Mouse (Mus musculus) lung, postnatal 0 days (tissue): ENCODE results near the gene Bend4. TPM values are rescaled to one million over a fixed set of nuclear protein-coding genes. Genes with fewer than 3 reads are reported as not detected.

Source experiments
- ATAC-seq: fragments of 200-750 bp; cut with Nextera tagmentation; 2 replicates; pipeline ENCODE4 v1.8.0; 2017; ENCODE audit warnings: moderate library complexity
- DNase-seq: peaks from one replicate; pipeline ENCODE4 v3.0.0-alpha.2; 2016; ENCODE audit warnings: low spot score
- H3K27ac ChIP-seq: fragments of 300-500 bp; sonication (generic); 2 replicates; pipeline ENCODE4 v1.5.1; 2014; ENCODE audit warnings: antibody characterized with exemption, mild to moderate bottlenecking, low read length, mixed read lengths
- H3K27me3 ChIP-seq: fragments of 300-500 bp; sonication (generic); replicated peaks from 2 replicates; pipeline ENCODE4 v1.6.1; 2014; ENCODE audit warnings: low read length, mixed read lengths; ENCODE audit not compliant: insufficient read depth
- H3K36me3 ChIP-seq: fragments of 300-500 bp; sonication (generic); 2 replicates; pipeline ENCODE4 v1.6.1; 2014; ENCODE audit warnings: low read length, mixed read lengths; ENCODE audit not compliant: insufficient read depth
- H3K4me1 ChIP-seq: fragments of 300-500 bp; sonication (generic); 2 replicates; pipeline ENCODE4 v1.6.1; 2014; ENCODE audit warnings: antibody characterized with exemption, low read depth, low read length, mixed read lengths; ENCODE audit not compliant: insufficient read depth
- H3K4me2 ChIP-seq: fragments of 300-500 bp; sonication (generic); replicated peaks from 2 replicates; pipeline ENCODE4 v1.6.1; 2014; ENCODE audit warnings: low read depth, mild to moderate bottlenecking, low read length, moderate library complexity, mixed read lengths
- H3K4me3 ChIP-seq: fragments of 300-500 bp; sonication (generic); 2 replicates; pipeline ENCODE4 v1.5.1; 2014; ENCODE audit warnings: low read depth, low read length
- H3K9ac ChIP-seq: fragments of 300-500 bp; sonication (generic); replicated peaks from 2 replicates; pipeline ENCODE4 v1.6.1; 2014; ENCODE audit warnings: low read depth, mild to moderate bottlenecking
- H3K9me3 ChIP-seq: fragments of 300-500 bp; sonication (generic); 2 replicates; pipeline ENCODE4 v1.6.1; 2016; ENCODE audit warnings: low read length, mixed read lengths
- CTCF ChIP-seq: IDR thresholded peaks from 2 replicates; pipeline ENCODE4 v1.5.1; 2016; ENCODE audit warnings: antibody characterized with exemption, mild to moderate bottlenecking
- EP300 ChIP-seq: IDR thresholded peaks from 2 replicates; pipeline ENCODE4 v1.6.1; 2016; ENCODE audit warnings: antibody characterized with exemption, mild to moderate bottlenecking, control low read depth
- WGBS: fragments of 180-500 bp; shearing (Covaris S2); extraction: QIAGEN DNeasy Blood & Tissue Kit; methylation state at CpG from one replicate; pipeline ENCODE4 v1.1.7; 2014; 5-methylcytosine and 5-hydroxymethylcytosine counted together
- polyA plus RNA-seq: library from polyadenylated mRNA; unstranded; fragments of >200 nt; fragmentation: Nextera tagmentation; extraction: Ambion mirVana; gene quantifications from 2 replicates; pipeline ENCODE4 v1.2.1, GENCODE M21; 2015

Bend4 gene
- polyA plus RNA-seq, 1 experiment from 2014 or later, result 3.5 TPM

- no peak overlapping the region for H3K4me2 ChIP-seq
- WGBS, result 49% methylated on average over 7 of the region's 7 CpGs
- no peak overlapping the region for H3K27ac ChIP-seq
- no peak overlapping the region for H3K9ac ChIP-seq
- no peaks in the 10 kb centered on the region; the same call in 1 of the 2 replicates for H3K4me1 ChIP-seq
- TF ChIP-seq CTCF, result no peak
- TF ChIP-seq EP300, result no peak
- H3K36me3 ChIP-seq, result no peaks in the 10 kb centered on the region
- DNase-seq (no peak), ATAC-seq (no peak)
- H3K27me3 ChIP-seq, result no peaks in the 10 kb centered on the region
- H3K9me3 ChIP-seq, result no peaks in the 10 kb centered on the region
- no peak overlapping the region for H3K4me3 ChIP-seq
These were observed 23.7 kb downstream of the Bend4 start for GRCm38 (mm10) chr5:67404380-67404779.

- DNase-seq (no peak), ATAC-seq (no peak)
- Histone ChIP-seq H3K27me3 (no peaks in the 10 kb centered on the region), H3K4me2 (no peak overlapping the region), H3K27ac (no peak overlapping the region), H3K4me1 (no peaks in the 10 kb centered on the region), H3K9me3 (no peaks in the 10 kb centered on the region), H3K36me3 (peaks cover 10% of the 10 kb centered on the region; the same call in 1 of the 2 replicates), H3K4me3 (no peak overlapping the region), H3K9ac (no peak overlapping the region)
- TF ChIP-seq EP300, result no peak
- no peak for TF ChIP-seq CTCF
- 71% methylated on average over 9 of the region's 9 CpGs for WGBS
These were observed 26.5 kb downstream of the Bend4 start for GRCm38 (mm10) chr5:67401612-67402011.

DNA sequence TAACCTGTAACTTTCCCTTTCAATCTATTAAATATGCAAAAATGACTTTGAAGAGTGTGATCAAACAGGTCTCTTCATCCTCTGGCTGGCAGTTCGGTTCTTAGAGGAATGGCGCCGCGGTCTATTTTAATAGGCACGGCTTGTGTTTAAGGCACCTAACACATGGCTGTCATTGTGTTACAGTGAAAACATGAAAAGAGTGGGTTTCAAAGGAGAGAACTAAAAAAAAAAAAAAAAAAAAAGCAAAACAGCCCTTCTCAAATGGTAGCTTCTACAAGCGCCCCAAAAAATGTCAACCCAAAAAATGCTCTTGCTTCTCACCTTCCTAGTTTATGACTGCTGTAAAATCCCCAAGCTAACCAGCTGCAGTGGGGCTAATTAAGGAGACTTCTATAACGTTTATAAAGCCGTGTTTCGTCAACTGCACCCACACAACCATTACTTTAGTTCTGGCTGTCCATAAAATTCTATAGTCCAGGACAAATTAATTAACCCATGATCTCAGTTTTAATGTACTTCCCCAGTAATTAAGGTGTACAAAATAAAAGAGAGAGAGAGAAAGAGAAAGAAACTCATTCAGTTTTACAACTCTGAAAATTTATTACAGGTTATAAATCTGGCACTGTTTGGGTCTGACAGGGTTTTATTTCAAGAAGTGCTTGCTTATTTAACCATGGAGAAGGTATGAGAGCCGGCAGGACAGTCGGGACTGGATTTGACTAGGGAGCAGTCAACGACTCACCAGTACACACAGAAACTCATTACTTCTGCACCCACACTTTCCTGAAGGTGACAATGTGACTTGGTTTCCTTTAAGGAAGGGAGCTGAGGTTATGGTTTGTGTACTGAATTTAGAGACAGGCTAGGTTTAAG lies 27.3 kb downstream of the Bend4 start:
- DNase-seq (no peak), ATAC-seq (no peak)
- WGBS, result 77% methylated on average over 12 of the region's 12 CpGs
- Histone ChIP-seq H3K4me3 (no peak overlapping the region), H3K27me3 (no peaks in the 10 kb centered on the region), H3K36me3 (peaks cover 10% of the 10 kb centered on the region; the same call in 1 of the 2 replicates), H3K9me3 (no peaks in the 10 kb centered on the region), H3K9ac (no peak overlapping the region), H3K4me2 (no peak overlapping the region), H3K27ac (no peak overlapping the region), H3K4me1 (no peaks in the 10 kb centered on the region)
- TF ChIP-seq CTCF (no peak), EP300 (no peak)

GRCm38 (mm10) chr5:67399876-67400607 lies 28.1 kb downstream of the Bend4 start:
- Histone ChIP-seq H3K4me3 (no peak overlapping the region), H3K36me3 (peaks cover 10% of the 10 kb centered on the region; the same call in 1 of the 2 replicates), H3K27me3 (no peaks in the 10 kb centered on the region), H3K9me3 (no peaks in the 10 kb centered on the region), H3K4me1 (no peaks in the 10 kb centered on the region), H3K9ac (no peak overlapping the region), H3K27ac (no peak overlapping the region), H3K4me2 (no peak overlapping the region)
- TF ChIP-seq EP300, result no peak
- no peak for DNase-seq
- WGBS, result 84% methylated on average over 28 of the region's 28 CpGs
- no peak for ATAC-seq

- Histone ChIP-seq H3K4me2 (no peak overlapping the region), H3K9me3 (no peaks in the 10 kb centered on the region), H3K27ac (no peak overlapping the region), H3K36me3 (peaks cover 10% of the 10 kb centered on the region; the same call in 1 of the 2 replicates), H3K9ac (no peak overlapping the region), H3K4me3 (no peak overlapping the region), H3K4me1 (no peaks in the 10 kb centered on the region), H3K27me3 (no peaks in the 10 kb centered on the region)
- TF ChIP-seq CTCF (no peak), EP300 (no peak)
- ATAC-seq, result no peak
- WGBS, result 90% methylated on average over 14 of the region's 14 CpGs
- DNase-seq, result no peak
These were observed 30.9 kb downstream of the Bend4 start for GRCm38 (mm10) chr5:67397186-67397585.

DNA sequence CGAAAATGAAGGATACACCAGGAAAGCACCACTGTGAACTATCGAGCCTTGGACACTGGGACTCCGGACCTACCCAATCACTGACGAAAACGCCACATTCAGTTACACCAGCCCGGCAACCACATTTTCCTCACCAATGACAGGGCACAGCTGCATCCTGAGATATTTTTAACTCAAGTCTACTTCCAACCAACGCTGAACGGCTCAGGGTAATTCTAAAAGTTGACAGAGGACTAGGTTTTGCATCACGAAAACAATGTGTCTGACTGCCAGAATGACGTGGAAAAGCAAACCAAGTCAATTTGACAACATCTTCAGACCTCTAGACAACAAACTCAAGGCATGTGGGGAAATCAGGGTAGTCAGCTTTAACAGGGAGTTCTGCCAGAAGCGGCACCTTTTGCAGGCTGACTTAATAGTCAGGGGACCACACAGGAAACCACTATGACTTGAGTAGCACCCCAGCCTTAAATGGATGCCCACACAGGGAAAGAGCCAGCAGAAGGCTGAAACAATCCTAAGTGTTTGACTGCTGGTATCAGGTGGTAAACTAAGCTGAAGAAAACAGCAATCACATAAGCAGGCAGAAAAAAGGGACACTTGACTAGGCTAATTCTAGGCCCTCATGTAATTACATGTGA lies 32.8 kb downstream of the Bend4 start:
- no peak overlapping the region for H3K27ac ChIP-seq
- DNase-seq, result peak; percentile 32
- no peak overlapping the region for H3K4me3 ChIP-seq
- H3K9ac ChIP-seq, result no peak overlapping the region
- H3K4me2 ChIP-seq, result no peak overlapping the region
- H3K36me3 ChIP-seq, result peaks cover 10% of the 10 kb centered on the region; the same call in 1 of the 2 replicates
- no peaks in the 10 kb centered on the region for H3K27me3 ChIP-seq
- 65% methylated on average over 11 of the region's 11 CpGs for WGBS
- no peak for ATAC-seq
- no peaks in the 10 kb centered on the region for H3K4me1 ChIP-seq
- H3K9me3 ChIP-seq, result no peaks in the 10 kb centered on the region
- TF ChIP-seq CTCF, result no peak
